Mouse (Mus musculus): Measurements from ENCODE around the gene Asb16.

Gene Asb16

DNA sequence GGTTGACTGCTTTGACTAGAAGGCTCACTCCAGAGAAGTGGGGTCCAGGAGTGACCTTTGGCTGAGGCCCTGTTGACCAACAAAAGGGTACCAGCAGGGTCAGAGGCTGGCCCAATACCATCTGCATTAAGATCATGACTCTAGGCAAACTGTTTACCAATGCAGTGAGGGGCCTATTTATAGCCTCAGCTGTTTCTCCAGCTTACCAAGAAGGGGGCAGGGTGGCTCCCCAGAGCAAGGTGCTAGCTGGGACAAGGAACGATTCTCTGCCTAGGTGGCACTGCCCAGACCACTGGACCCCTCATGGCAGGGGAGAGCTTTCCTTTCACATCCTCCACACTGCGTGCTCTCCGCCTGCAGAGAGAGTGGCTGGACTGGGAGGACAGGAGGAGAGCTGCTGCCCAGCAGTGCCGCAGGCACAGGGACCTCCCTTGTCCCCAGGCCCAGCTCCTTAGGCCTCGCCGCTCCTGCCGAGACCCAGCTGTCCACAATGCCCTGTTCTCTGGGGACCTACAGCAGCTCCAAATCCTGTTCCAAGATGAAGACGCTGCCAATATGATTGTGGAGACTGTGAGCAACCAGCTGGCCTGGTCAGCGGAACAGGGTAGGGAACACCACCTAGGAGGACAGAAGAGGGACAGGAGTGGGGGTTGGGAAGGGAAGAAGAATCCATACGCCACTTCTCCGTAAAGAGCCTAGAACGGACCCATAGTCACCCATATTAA, at the start of gene Asb16:
Asb16 (plus strand) TSS at position 224 of the 725 bp plus-strand sequence.
- in situ Hi-C loops (cut with MboI, MseI): no loop called here

DNA sequence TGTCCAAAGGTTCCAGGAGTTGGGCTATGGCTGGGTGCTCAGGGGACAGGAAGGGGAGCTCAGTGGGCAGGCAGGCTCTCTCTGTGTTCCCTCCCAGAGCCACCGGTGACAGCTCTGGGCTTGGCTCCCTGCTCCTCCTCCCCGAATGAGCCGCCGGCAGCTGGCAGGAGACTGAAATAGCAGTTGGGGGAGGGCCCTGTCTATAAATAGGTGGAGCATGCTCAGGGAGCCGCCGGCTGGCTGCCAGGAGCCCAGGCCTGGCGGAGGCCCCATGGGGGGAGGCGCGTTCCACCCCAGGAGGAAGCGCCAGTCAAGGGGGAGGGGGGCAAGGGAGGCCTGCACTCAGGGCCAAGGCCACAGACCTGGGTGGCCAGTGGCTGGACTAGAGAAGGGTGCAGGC, 49.8 kb upstream of the Asb16 start:
- in situ Hi-C loops (cut with MboI, MseI): no loop called here

DNA sequence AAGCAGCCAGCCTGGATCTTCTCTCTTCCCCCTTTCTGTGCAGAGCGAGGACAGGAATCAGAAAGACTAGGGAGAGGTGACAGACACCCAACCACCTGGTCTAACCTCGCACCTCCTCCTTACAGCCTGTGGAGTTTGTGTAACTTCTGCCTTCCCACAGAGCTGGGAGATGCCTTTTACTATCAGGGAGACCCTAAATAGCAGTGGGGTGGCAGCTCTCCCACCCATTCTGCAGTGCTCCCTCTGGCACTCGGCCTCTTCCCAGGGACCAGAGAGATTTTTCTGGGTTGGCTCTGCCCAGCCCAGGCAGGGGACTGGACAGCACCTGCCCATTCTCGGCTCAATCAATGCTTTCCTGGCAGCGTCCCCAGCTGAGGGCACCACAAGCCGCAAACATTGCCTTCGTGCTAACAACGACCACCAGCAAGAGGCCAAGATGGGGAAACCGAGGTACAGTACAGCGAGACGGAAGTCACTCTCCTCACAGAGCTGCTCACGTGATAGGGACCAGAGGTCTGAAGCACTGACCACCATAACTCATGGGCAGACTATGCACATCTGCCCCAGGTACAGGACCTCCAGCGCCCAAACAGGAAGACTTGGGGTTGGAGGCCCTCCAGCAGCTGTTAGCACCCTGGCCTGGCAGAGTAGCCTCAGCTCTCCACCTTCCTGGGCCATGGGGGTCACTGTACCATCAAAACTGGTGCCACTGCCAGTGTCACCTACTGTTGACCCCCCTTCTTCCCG, 49.1 kb upstream of the Asb16 start:
- in situ Hi-C loops (cut with MboI, MseI): no loop called here

DNA sequence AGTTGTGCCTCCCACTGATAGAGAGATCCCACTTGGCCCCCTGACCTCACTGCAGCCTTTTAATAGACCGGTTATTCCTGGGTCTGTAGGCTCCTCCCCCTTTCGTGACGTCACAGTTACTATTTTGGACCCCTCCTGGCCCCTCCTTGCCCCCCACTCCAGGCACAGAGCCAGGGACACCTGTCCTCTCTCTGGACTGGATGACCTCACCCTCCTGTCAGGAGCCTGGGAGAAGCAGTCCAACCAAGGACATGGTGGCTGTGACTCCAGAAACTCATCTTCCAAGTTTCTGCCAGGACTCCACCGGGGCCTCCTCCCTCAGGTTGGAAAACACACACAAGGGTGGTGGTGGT, 48.6 kb upstream of the Asb16 start:
- in situ Hi-C loops (cut with MboI, MseI): no loop called here

DNA sequence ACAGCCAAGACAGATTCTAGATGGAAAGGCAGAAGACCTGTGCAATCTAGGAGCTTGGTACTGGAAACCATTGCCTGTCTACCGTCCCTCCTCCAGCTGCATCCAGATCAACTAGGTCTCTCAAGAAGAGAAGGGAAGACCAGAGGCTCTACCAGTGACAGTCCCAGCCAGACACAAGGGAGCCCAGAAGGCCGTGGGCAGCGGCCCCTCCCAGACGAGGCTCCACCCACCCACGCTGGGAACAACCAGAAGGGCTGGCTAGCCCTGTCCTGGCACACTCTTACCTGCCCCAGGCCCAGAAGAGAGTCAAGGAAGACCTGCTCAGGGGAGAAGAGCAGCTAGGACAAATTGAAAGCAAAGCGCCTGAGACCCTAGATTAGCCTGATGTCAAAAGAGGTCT, 48.1 kb upstream of the Asb16 start:
- in situ Hi-C loops (cut with MboI, MseI): no loop called here

DNA sequence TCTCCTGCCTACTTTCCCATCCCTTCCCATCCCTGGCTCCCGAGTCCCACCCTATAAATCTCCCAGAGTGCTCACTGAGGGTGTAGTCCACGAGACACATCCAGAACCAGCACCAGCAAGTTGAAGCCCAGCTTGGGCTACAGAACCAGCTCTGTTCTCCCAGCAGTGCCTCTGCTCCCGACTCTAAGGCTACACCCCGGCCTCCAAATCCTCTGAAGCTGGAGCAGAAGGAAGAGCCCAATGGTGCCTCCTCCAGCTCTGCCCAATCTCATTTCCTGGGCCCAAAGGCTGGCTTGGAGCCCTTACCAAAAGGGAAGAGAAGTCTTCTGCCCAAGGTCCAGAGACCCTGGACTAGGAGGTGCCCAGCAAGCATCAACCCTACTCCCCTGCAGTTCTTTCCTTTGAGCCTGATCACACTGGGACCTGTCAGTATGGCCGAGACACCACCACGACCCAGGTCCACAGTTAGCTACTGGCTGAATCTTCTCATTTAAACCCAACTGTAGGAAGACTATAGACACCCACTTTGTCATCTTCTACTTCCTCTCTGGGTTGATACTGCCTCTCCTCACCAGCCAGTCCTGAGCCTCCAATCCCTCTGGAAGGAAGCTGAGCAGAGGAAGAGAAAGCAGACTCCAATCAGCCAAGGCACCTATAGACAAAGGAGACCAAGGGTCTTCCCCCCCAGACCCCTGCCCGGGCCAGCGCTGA, 47.1 kb upstream of the Asb16 start:
- in situ Hi-C loops (cut with MboI, MseI): no loop called here

DNA sequence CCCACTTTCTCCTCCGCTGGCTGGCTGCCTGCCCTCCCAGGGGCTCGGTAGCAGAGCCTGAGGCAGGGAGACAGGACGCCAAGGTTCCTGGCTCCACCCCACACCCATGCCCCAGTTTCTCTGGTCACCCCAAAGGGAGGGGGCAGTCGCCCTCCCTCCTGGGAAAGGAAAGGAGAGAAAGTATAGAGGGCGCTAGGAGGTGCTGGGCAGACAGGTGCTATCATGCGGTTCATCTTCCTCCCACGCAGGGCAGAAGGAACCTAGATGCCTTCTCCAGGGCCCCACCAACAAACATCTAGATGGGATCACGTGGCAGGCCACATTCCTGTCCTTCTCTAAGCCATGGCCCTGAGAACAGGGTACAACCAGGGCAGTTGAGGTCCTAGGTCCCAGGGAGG, 46.6 kb upstream of the Asb16 start:
- in situ Hi-C loops (cut with MboI, MseI): no loop called here

DNA sequence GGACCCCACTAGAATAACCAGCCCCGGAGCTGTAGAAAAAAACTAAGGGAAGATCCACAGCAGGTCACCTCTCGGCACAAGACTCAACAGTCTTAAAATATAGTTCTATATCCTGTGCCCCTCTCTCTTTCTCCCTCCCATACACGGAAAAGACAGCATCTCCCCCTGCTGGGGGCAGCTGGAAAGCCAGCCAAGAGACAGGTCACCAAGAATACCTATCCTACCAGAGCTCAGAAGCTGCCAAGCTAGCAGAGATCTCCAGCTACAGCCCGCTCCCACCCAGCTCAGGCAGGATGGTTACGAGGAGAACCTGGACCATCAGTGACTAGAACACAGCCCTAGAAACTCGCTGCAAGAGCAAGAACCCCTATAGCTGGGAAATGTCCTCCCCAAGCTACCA, 45.4 kb upstream of the Asb16 start:
- in situ Hi-C loops (cut with MboI, MseI): no loop called here

DNA sequence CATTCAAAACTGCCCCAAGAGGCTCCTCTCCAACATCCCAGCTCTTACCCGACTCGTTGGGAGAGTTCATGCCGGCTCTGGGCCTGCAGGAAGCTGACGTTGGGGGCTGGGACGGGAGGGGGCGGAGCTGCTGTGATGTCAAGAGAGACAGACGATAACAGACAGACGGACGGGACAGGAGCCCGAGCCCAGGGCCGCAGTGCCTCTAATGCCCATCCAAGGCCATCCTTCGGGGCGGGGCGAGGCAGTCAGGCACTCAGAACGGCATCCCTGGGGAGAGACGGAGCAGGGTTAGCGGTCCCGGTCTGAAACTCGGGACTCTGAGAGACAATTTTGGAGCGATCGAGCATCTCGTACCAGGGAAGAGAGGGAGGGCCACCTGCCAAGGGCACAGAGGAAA, 43.9 kb upstream of the Asb16 start:
- in situ Hi-C loops (cut with MboI, MseI): no loop called here

DNA sequence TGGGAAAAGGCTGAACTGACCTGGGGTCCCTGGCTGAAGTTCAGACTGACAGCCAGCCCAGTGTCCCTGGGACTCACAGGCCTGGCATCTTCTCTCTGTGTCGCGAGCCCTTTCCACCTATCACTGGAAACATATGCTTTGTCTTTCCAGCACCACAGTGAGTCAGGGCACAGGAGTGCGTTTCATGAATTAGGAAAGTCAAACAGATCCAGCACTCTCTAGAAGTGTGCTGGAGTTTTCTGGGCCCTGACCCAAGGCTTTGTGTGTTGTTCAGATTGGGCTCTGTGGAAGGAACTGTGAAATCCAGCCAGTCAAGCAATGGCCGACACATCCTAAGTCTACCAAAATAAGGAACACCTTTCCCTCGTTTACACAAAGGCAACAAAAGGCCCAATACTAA, 43.3 kb upstream of the Asb16 start:
- in situ Hi-C loops (cut with MboI, MseI): no loop called here

DNA sequence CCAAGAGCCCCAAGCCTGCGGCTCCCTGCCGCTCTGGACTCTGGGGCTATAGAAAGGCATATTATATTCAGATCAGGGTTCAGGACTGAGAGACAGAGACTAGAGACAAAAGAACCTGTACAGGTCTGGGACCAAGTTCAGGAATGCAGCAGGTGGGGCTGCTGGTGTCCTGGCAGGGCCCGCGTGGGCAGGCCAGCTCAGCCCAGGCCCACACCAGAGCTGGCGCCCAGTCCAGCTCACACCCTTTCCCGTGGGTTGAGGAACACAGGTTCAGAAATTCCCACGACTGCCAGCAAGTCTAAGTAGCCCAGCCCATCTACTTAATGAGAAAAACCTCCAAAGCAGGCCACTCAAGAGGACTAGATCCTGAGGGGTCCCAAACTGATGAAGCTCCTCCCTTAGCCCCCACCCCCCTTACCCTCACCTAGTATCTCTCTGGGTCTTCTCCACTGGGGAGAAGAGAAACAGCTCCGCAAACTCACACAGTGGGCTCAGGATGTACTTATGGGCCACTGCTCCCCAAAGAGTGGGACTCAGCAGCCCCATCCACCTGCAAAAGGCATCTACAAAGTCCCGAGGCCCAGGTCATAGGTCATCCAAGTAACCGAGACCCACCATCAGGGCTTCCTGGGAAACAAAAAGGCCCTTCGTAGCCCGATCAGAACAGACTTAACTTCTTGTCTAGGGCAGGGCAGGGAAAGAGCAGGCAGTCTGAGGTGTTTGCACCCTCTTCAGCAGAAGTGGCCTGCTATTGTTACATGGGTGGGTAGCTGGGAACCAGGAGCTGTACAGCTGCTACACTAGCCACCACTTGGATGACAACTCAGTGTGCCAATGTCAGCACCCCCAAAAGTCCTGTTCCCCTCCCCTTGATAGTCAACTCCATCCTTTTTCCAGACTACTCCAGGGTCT, 42.2 kb upstream of the Asb16 start:
- in situ Hi-C loops (cut with MboI, MseI): no loop called here

DNA sequence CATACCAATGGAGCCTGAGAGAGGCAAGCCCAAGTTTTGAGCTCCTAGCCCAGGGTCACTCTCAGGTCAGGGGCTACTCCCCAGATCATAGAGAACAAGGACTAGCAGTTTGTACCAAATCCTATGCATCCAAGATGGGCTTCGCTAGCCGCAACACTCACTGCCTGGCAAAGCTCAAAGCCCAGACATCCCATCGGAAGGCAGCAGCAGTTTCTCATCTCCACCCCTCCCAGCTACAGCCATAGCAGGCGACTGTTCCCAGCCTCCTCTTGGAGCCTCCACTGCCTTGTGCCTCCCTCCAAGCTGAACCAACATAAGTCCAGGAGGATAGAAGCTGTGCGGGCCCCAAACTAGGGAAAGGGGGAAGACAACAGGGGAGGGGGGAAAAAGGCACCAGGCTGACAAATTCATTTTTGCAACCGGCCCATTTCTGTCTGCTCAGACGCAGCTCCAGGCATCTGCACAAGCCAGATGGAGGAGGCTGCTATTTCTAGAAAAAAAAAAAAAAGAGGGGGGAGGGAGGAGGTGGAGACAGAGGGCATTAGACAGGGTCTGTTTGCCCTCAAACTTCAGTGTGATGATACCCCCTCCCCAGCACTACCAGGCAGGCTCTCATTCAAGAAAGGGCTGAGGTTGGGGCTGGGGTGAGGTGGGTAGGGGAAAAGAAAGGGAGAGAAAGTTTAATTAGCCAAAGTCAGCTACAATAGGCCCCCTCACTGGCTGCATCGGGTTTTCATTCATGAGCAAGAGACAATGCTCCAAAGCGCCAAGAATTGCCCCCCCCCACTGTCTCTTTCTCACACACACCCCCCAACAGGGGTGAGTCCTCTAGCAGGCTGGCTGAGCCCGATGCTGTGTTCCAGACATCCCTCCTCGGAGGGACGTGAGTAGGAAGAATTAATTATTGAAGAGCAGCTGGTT, 41.0 kb upstream of the Asb16 start:
- in situ Hi-C loops (cut with MboI, MseI): no loop called here

DNA sequence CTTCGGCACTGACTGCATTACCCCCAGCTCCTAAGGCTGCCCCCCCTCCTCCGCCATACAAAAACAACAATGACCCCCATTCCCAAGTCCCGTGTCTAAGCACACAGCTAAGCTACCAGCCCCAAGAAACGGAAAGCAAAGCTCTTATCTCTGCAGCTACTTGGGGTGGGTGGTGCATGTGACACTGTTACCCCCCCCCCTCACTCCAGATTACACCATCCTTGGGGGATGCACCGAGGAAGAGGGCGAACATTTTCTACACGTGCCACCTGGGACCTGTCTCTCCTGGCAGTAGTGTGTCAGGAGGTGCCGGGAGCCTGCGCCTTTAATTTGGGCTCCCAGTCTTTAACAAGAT, 40.4 kb upstream of the Asb16 start:
- in situ Hi-C loops (cut with MboI, MseI): no loop called here

DNA sequence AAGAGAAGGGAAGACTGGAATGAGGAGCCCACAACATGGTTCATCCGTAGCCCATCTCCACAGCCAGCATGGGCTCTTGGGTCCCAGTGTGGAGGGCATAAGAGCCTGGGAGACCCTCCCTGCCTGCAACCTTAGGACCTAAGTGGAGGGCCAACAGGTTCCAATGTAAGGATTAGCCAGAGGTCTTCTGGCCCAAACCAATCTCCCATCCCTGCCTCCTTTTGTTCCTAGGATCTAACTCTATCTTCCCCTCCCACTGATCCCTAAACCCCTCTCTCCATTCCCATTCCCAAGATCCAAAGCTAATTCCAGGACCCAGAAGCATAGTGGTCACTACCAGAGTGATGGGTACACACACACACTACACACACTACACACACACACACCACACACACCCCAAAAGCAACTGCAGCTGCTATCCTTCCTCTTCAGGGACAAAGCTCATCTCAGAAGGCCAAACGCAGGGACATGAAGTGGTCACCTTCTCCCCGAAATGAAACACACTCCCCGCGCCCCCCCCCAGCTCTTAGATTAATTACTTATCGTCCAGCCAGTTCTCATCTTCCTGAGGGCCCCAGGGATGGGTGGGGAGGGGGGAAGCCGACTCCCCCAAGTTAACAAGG, 39.8 kb upstream of the Asb16 start:
- in situ Hi-C loops (cut with MboI, MseI): no loop called here

DNA sequence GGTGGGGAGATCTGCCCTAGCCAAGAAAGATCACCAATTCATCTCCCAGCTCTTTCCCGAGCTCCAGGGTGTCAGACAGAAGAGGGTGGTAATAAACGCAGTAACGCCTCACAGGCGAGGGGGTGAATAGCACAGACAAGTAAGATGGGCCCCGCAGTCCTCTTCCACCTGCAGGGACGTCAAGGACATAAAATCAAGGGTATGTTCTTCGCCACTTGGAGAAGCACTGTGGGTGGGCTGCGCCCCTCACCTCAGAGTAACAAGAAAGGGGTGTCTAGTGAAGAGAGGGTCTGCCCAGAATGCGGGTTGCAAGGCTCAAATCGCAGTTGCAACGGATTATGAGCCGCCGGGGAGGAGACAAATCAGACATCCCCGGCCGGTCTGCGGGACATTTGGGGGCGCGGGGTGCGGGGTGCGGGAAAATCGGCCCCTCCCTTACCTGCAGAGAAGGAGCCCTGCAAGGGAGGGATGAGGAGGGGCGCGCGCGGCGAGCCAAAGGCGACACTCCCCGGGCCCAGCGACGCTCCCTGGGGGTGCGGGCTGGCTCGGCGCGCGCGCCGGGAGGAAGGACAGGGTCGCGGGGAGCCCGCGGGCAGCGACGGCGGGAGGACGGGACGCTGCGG, 39.1 kb upstream of the Asb16 start:
- in situ Hi-C loops (cut with MboI, MseI): no loop called here

DNA sequence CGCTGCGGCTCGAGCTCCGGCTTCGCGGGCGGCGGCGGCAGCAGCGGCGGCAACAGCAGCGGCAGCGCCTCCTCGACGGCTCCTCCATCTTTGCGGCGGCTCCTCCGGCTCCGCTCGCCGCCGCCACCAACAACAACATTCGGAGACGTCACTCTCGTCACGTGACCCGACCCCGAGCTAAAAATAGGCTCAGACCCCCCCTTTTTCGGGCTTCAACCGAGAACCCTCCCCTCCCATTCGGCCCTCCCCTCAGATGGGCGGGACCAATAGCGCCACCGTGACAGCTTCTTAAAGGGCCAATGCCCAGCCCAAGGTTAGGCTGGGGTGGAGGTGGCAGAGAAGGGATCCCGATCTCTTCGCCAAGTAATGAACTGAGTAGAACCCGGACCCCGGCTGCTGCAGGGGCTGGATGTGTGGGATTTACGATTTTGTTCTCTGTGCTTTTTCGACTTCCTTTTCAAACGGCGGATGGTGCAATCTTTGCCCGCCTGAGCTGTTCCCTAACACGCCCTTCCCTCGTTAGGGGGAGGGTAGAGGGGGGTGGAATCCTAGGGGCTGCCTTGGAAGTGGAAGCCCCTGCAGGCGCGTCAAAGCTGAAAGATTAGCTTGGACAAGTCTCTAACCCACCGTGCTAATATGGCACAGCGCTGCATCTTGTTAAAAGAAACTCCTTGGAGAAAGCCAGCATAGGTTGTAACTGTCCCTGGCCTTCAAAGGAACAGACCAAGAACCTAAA, 38.4 kb upstream of the Asb16 start, which contains the start of gene Hdac5:
Hdac5 (minus strand) TSS at position 161 of the 736 bp plus-strand sequence.
- in situ Hi-C loops (cut with MboI, MseI): no loop called here

DNA sequence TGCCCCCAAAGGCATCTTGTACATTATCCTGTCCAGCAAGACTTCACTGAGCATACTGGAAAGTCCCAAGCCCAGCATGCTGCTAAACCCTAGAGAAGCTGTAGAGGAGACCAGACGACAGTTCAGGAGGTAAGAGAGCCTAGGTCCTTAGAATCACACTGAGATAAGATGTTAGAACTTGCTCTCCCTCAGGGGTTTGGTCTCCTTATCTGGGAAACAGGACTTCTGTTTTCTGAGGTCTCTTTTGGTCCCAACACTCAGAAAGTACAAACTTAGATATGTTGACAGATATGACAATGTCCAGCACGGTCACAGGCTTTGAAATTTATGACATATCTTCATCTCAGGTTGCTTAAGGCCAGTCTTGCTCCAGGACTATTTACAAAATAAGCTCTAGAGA, 32.5 kb upstream of the Asb16 start:
- in situ Hi-C loops (cut with MboI, MseI): no loop called here

DNA sequence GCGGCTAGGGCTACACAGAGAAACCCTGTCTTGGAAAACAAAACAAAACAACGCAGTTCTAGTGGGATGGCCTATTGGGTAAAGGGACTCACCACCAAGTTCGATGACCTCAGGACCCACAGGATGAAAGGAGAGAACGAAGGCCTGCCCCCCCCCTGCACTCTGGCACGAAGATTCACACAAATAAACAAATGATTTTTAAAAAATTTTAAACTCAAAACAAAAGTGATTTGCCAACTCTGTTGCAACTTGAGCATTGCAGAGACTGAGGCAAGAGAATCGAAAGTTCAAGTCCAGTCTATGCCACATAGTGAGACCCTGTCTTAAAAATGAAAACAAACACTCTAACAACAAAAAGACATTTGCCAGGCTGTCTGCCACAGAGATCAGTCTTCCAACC, 27.9 kb upstream of the Asb16 start:
- in situ Hi-C loops (cut with MboI, MseI): no loop called here

DNA sequence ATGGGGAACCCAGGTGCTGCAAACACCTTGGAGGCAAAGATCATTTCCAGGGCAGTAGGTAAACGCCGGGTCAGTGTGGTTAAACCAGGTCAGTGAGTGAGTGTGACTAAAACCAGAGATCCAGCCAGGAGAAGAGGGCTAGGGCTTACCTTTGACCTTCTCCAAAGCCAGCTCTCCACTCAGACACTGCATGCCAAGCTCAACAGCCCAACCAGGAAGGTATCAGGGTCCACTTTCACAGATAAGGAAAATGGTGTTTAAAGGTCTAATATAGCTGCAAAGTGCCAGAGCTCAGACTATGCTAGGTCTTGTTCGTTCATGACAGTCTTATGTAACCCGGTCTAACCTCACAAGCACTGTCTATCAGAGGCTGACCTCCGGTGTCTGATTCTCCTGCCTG, 27.3 kb upstream of the Asb16 start:
- in situ Hi-C loops (cut with MboI, MseI): no loop called here
